Mouse (Mus musculus): ENCODE data around the gene Olfr69. TPM values are rescaled to one million over a fixed set of nuclear protein-coding genes. Genes with fewer than 3 reads are reported as not detected.
"Not testable (repeated sequence)": the region's sequence is repeated elsewhere in the genome, so short reads cannot be mapped to it uniquely, and the experiment has no call there.

Olfr69 gene
- polyA plus RNA-seq, 1 experiment from 2014 or later = not detected

DNA sequence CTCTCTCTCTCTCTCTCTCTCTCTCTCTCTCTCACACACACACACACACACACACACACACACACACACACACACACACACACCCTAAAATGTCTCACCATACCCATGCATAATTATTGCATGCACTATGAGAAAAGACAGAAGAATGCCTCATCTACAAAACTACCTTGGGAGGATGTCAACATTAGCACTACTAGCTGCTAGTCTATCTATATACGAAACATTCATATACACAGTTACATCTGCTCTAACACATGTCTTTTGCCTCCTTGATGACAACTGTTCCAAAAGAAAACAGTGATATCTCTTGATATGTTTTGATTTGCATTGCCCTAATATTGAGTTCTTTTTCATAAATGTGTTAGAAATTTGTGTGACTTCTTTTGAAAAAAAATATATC, 38.9 kb upstream of the Olfr69 start:
- Histone ChIP-seq H3K4me2 (replicated peaks; ENCODE audit: low read depth) (no peak overlapping the region), H3K4me1 (replicated peaks; ENCODE audit: control insufficient read depth, insufficient read depth, low read length) (no peaks in the 10 kb centered on the region), H3K9me3 (ENCODE audit: control insufficient read depth) (no peaks in the 10 kb centered on the region), H3K36me3 (ENCODE audit: control insufficient read depth, insufficient read depth) (no peaks in the 10 kb centered on the region), H3K27ac (ENCODE audit: low read depth, low read length) (no peak overlapping the region), H3K4me3 (ENCODE audit: low read depth, low read length) (no peak overlapping the region), H3K9ac (ENCODE audit: low read depth, low read length) (no peak overlapping the region), H3K27me3 (replicated peaks; ENCODE audit: control insufficient read depth, insufficient read depth, low read length) (no peaks in the 10 kb centered on the region)
- no peak for TF ChIP-seq CTCF (IDR thresholded peaks at IDR 0.05; ENCODE audit: low read depth)
- ATAC-seq = no peak
- 83% methylated on average over 1 of the region's 1 CpGs for WGBS

GRCm38 (mm10) chr7:103809801-103810155, 38.4 kb upstream of the Olfr69 start:
- no peak overlapping the region for H3K4me3 ChIP-seq (ENCODE audit: low read depth, low read length)
- H3K36me3 ChIP-seq (ENCODE audit: control insufficient read depth, insufficient read depth) = no peaks in the 10 kb centered on the region
- TF ChIP-seq CTCF (IDR thresholded peaks at IDR 0.05; ENCODE audit: low read depth) = no peak
- no peak overlapping the region for H3K4me2 ChIP-seq (replicated peaks; ENCODE audit: low read depth)
- no peak overlapping the region for H3K27ac ChIP-seq (ENCODE audit: low read depth, low read length)
- no peak for ATAC-seq
- no peaks in the 10 kb centered on the region for H3K27me3 ChIP-seq (replicated peaks; ENCODE audit: control insufficient read depth, insufficient read depth, low read length)
- H3K9ac ChIP-seq (ENCODE audit: low read depth, low read length) = no peak overlapping the region
- no peaks in the 10 kb centered on the region for H3K9me3 ChIP-seq (ENCODE audit: control insufficient read depth)
- 74% methylated on average over 1 of the region's 1 CpGs for WGBS
- H3K4me1 ChIP-seq (replicated peaks; ENCODE audit: control insufficient read depth, insufficient read depth, low read length) = no peaks in the 10 kb centered on the region

GRCm38 (mm10) chr7:103808971-103809800, 37.8 kb upstream of the Olfr69 start:
- 37% methylated on average over 5 of the region's 5 CpGs for whole genome bisulfite sequencing
- no peak for TF ChIP-seq CTCF (IDR thresholded peaks at IDR 0.05; ENCODE audit: low read depth)
- H3K9me3 ChIP-seq (ENCODE audit: control insufficient read depth) = no peaks in the 10 kb centered on the region

GRCm38 (mm10) chr7:103808120-103808519, 36.7 kb upstream of the Olfr69 start:
- H3K27ac ChIP-seq (ENCODE audit: low read depth, low read length); ATAC-seq; H3K36me3 ChIP-seq (ENCODE audit: control insufficient read depth, insufficient read depth); H3K27me3 ChIP-seq (replicated peaks; ENCODE audit: control insufficient read depth, insufficient read depth, low read length); H3K4me3 ChIP-seq (ENCODE audit: low read depth, low read length); H3K4me1 ChIP-seq (replicated peaks; ENCODE audit: control insufficient read depth, insufficient read depth, low read length); H3K9ac ChIP-seq (ENCODE audit: low read depth, low read length); H3K4me2 ChIP-seq (replicated peaks; ENCODE audit: low read depth); H3K9me3 ChIP-seq (ENCODE audit: control insufficient read depth): not testable (repeated sequence)
- 65% methylated on average over 2 of the region's 2 CpGs for WGBS

More at GRCm38 (mm10) chr7:103808971-103809800, 37.8 kb upstream of the Olfr69 start:
- H3K4me3 ChIP-seq (ENCODE audit: low read depth, low read length) = no peak overlapping the region
- H3K4me1 ChIP-seq (replicated peaks; ENCODE audit: control insufficient read depth, insufficient read depth, low read length) = no peaks in the 10 kb centered on the region
- no peaks in the 10 kb centered on the region for H3K36me3 ChIP-seq (ENCODE audit: control insufficient read depth, insufficient read depth)
- no peak overlapping the region for H3K4me2 ChIP-seq (replicated peaks; ENCODE audit: low read depth)
- H3K9ac ChIP-seq (ENCODE audit: low read depth, low read length) = no peak overlapping the region
- no peak overlapping the region for H3K27ac ChIP-seq (ENCODE audit: low read depth, low read length)
- H3K27me3 ChIP-seq (replicated peaks; ENCODE audit: control insufficient read depth, insufficient read depth, low read length) = no peaks in the 10 kb centered on the region
- no peak for ATAC-seq

GRCm38 (mm10) chr7:103806856-103807255, 35.5 kb upstream of the Olfr69 start:
- H3K9me3 ChIP-seq (ENCODE audit: control insufficient read depth) = no peaks in the 10 kb centered on the region
- TF ChIP-seq CTCF (IDR thresholded peaks at IDR 0.05; ENCODE audit: low read depth) = peak; percentile 73
- no peak overlapping the region for H3K27ac ChIP-seq (ENCODE audit: low read depth, low read length)
- 57% methylated on average over 1 of the region's 1 CpGs for WGBS
- no peaks in the 10 kb centered on the region for H3K4me1 ChIP-seq (replicated peaks; ENCODE audit: control insufficient read depth, insufficient read depth, low read length)
- ATAC-seq = no peak
- H3K4me2 ChIP-seq (replicated peaks; ENCODE audit: low read depth) = no peak overlapping the region
- H3K27me3 ChIP-seq (replicated peaks; ENCODE audit: control insufficient read depth, insufficient read depth, low read length) = no peaks in the 10 kb centered on the region
- H3K9ac ChIP-seq (ENCODE audit: low read depth, low read length) = no peak overlapping the region
- no peak overlapping the region for H3K4me3 ChIP-seq (ENCODE audit: low read depth, low read length)
- no peaks in the 10 kb centered on the region for H3K36me3 ChIP-seq (ENCODE audit: control insufficient read depth, insufficient read depth)

GRCm38 (mm10) chr7:103792669-103793388, 21.4 kb upstream of the Olfr69 start:
- no peaks in the 10 kb centered on the region for H3K4me1 ChIP-seq (replicated peaks; ENCODE audit: control insufficient read depth, insufficient read depth, low read length)
- H3K9ac ChIP-seq (ENCODE audit: low read depth, low read length) = no peak overlapping the region
- no peak for TF ChIP-seq CTCF (IDR thresholded peaks at IDR 0.05; ENCODE audit: low read depth)
- 22% methylated on average over 4 of the region's 4 CpGs for WGBS
- H3K36me3 ChIP-seq (ENCODE audit: control insufficient read depth, insufficient read depth) = no peaks in the 10 kb centered on the region
- no peak for ATAC-seq
- no peak overlapping the region for H3K4me2 ChIP-seq (replicated peaks; ENCODE audit: low read depth)
- no peaks in the 10 kb centered on the region for H3K27me3 ChIP-seq (replicated peaks; ENCODE audit: control insufficient read depth, insufficient read depth, low read length)
- H3K9me3 ChIP-seq (ENCODE audit: control insufficient read depth) = no peaks in the 10 kb centered on the region
- no peak overlapping the region for H3K4me3 ChIP-seq (ENCODE audit: low read depth, low read length)
- H3K27ac ChIP-seq (ENCODE audit: low read depth, low read length) = no peak overlapping the region

Data from intestine, postnatal 0 days (tissue).